Mouse (Mus musculus) liver, embryonic 18 days (tissue): ENCODE results near the gene Olfr364-ps1. TPM values are rescaled to one million over a fixed set of nuclear protein-coding genes. Genes with fewer than 3 reads are reported as not detected.

Experiments
- polyA plus RNA-seq: library from polyadenylated mRNA; depleted of rRNA; stranded (reverse); fragments of >200 nt; gene quantifications from 2 replicates; pipeline ENCODE4 v1.2.3, GENCODE M21; 2012; rRNA removed

Gene Olfr364-ps1
- polyA plus RNA-seq: not detected in 2 replicates

GRCm38 (mm10) chr2:37139022-37139421 lies at the start of gene Olfr364-ps1:
TSS of gene Olfr364-ps1 (plus strand) at chr2:37139322.

GRCm38 (mm10) chr2:37117810-37118209 lies 21.3 kb upstream of the Olfr364-ps1 start, which contains the start of gene Olfr362:
TSS of gene Olfr362 (minus strand) at chr2:37117910.

GRCm38 (mm10) chr2:37187898-37188297 lies 48.8 kb downstream of the Olfr364-ps1 start, which contains the start of gene Olfr365:
TSS of gene Olfr365 (plus strand) at chr2:37188198.

Other genes starting within 250 kb of the Olfr364-ps1 start
- not detected in 2 replicates for gene Olfr353, start 246.4 kb upstream of the Olfr364-ps1 start, polyA plus RNA-seq
- gene Olfr354, start 233.6 kb upstream of the Olfr364-ps1 start, polyA plus RNA-seq: not detected in 2 replicates
- gene Olfr355, start 210.4 kb upstream of the Olfr364-ps1 start, polyA plus RNA-seq: not detected in 2 replicates
- gene Olfr356, start 202.2 kb upstream of the Olfr364-ps1 start, polyA plus RNA-seq: not detected in 2 replicates
- gene Olfr357, start 145.5 kb upstream of the Olfr364-ps1 start, polyA plus RNA-seq: not detected in 2 replicates
- not detected in 2 replicates for gene Olfr358, start 130.0 kb upstream of the Olfr364-ps1 start, polyA plus RNA-seq
- gene Olfr360, start 73.6 kb upstream of the Olfr364-ps1 start, polyA plus RNA-seq: not detected in 2 replicates
- not detected in 2 replicates for gene Olfr361, start 50.0 kb upstream of the Olfr364-ps1 start, polyA plus RNA-seq
- gene Olfr362, start 21.4 kb upstream of the Olfr364-ps1 start, polyA plus RNA-seq: not detected in 2 replicates
- gene Olfr365, start 48.9 kb downstream of the Olfr364-ps1 start, polyA plus RNA-seq: not detected in 2 replicates
- gene Olfr366, start 72.3 kb downstream of the Olfr364-ps1 start, polyA plus RNA-seq: not detected in 2 replicates
- gene Olfr368, start 187.2 kb downstream of the Olfr364-ps1 start, polyA plus RNA-seq: not detected in 2 replicates
- 8.2 and 8.5 TPM in 2 replicates for gene Pdcl, start 220.0 kb downstream of the Olfr364-ps1 start, polyA plus RNA-seq